Mouse (Mus musculus): ENCODE results near the gene Exosc3. TPM values are rescaled to one million over a fixed set of nuclear protein-coding genes. Genes with fewer than 3 reads are reported as not detected.
A peak's percentile ranks its signal among the peaks of the same experiment; 100 is the strongest.

Exosc3 gene
- total and polyA plus RNA-seq, 3 experiments, result 165 to 255 (median 213) TPM

- TF ChIP-seq SIN3A (IDR thresholded peaks at IDR 0.05; ENCODE audit: low read length) (peak; percentile 82), TCF12 (IDR thresholded peaks at IDR 0.05; ENCODE audit: low read depth, low read length) (peak; percentile 84), NELFE (IDR thresholded peaks at IDR 0.05; ENCODE audit: low read depth, low read length) (peak; percentile 90), ZC3H11A (IDR thresholded peaks at IDR 0.05; ENCODE audit: low read depth, low read length) (no peak)
Observed at GRCm38 (mm10) chr4:45320159-45320816, 22.2 kb downstream of the Exosc3 start (continued).

- Histone ChIP-seq H3K79me2 (replicated peaks; ENCODE audit: control insufficient read depth, extremely low read depth, insufficient read depth, poor library complexity, severe bottlenecking) (no peaks in the 10 kb centered on the region), H3K4me3 (replicated peaks in 1 of 3; ENCODE audit: low read depth in 2 of 3, low read length in 2 of 3, poor library complexity in 1 of 3) (no peak overlapping the region), H3K4me1 (ENCODE audit: control insufficient read depth in 1 of 2, insufficient read depth in 2 of 2) (no peaks in the 10 kb centered on the region), H3K36me3 (replicated peaks in 1 of 2; ENCODE audit: control insufficient read depth in 1 of 2, insufficient read depth in 1 of 2, low read length in 1 of 2) (peaks cover 25 to 69% of the 10 kb centered on the region in 2 experiments), H3K27me3 (replicated peaks) (no peaks in the 10 kb centered on the region), H3K9ac (ENCODE audit: insufficient read depth, low read depth) (no peak overlapping the region), H3K4me2 (ENCODE audit: insufficient read depth, low read depth, poor library complexity, severe bottlenecking) (no peak overlapping the region), H3K9me3 (replicated peaks; ENCODE audit: low read length) (no peaks in the 10 kb centered on the region), H3K27ac (ENCODE audit: insufficient read depth, low read depth) (no peak overlapping the region)
- no peak for DNase-seq (ENCODE audit: extremely low read depth)
- dilution Hi-C loops (cut with MboI; ENCODE audit: extremely low pct_ligation_motif_present, extremely low pct_unique_long_range_greater_than_20kb, low sequenced_read_pairs) (no loop called here), in situ Hi-C loops (cut with MboI; ENCODE audit: low pct_ligation_motif_present, low pct_unique_long_range_greater_than_20kb, low sequenced_read_pairs) (no loop called here)
- TF ChIP-seq ZKSCAN1 (IDR thresholded peaks at IDR 0.05; ENCODE audit: borderline replicate concordance, low read depth, low read length) (no peak), ZMIZ1 (IDR thresholded peaks at IDR 0.05; ENCODE audit: low read depth, low read length) (no peak), CHD2 (IDR thresholded peaks at IDR 0.05; ENCODE audit: low read length) (no peak), UBTF (IDR thresholded peaks at IDR 0.05; ENCODE audit: low read depth, low read length) (no peak)
Observed at GRCm38 (mm10) chr4:45311056-45311455, 31.5 kb downstream of the Exosc3 start.

- DNase-seq (ENCODE audit: extremely low read depth), result no peak
- no peak overlapping the region for H3K27ac ChIP-seq (ENCODE audit: insufficient read depth, low read depth)
- no peak overlapping the region for H3K9ac ChIP-seq (ENCODE audit: insufficient read depth, low read depth)
- in situ Hi-C loops (cut with MboI; ENCODE audit: low pct_ligation_motif_present, low pct_unique_long_range_greater_than_20kb, low sequenced_read_pairs) (no loop called here), dilution Hi-C loops (cut with MboI; ENCODE audit: extremely low pct_ligation_motif_present, extremely low pct_unique_long_range_greater_than_20kb, low sequenced_read_pairs) (no loop called here)
- H3K79me2 ChIP-seq (replicated peaks; ENCODE audit: control insufficient read depth, extremely low read depth, insufficient read depth, poor library complexity, severe bottlenecking), result no peaks in the 10 kb centered on the region
- H3K27me3 ChIP-seq (replicated peaks), result no peaks in the 10 kb centered on the region
- H3K36me3 ChIP-seq (replicated peaks in 1 of 2; ENCODE audit: control insufficient read depth in 1 of 2, insufficient read depth in 1 of 2, low read length in 1 of 2), result peaks cover 21 to 70% of the 10 kb centered on the region in 2 experiments
- no peak for TF ChIP-seq HCFC1 (IDR thresholded peaks at IDR 0.05; ENCODE audit: low read depth, low read length)
- TF ChIP-seq POLR2A (IDR thresholded peaks at IDR 0.05; ENCODE audit: low read depth, low read length), result no peak
- no peak for TF ChIP-seq GABPA (IDR thresholded peaks at IDR 0.05; ENCODE audit: insufficient replicate concordance, low read depth, low read length)
- TF ChIP-seq MXI1 (IDR thresholded peaks at IDR 0.05; ENCODE audit: low read depth, low read length), result no peak
- H3K4me3 ChIP-seq (replicated peaks in 1 of 3; ENCODE audit: low read depth in 2 of 3, low read length in 2 of 3, poor library complexity in 1 of 3), result no peak overlapping the region
- H3K4me2 ChIP-seq (ENCODE audit: insufficient read depth, low read depth, poor library complexity, severe bottlenecking), result no peak overlapping the region
- H3K9me3 ChIP-seq (replicated peaks; ENCODE audit: low read length), result peaks cover 4% of the 10 kb centered on the region
- no peaks in the 10 kb centered on the region for H3K4me1 ChIP-seq (ENCODE audit: control insufficient read depth in 1 of 2, insufficient read depth in 2 of 2)
Observed at GRCm38 (mm10) chr4:45308606-45309005, 33.9 kb downstream of the Exosc3 start.
